Mouse (Mus musculus) embryonic stem cell, embryonic (primary cell): Measurements from ENCODE around the gene Nasp.

Source experiments
- CTCF ChIA-PET, 4 experiments: fragments of 300-600 bp in 2 of 4; fragments of 350-600 bp in 2 of 4; sonication (Branson Sonifier 250); formaldehyde crosslinking; loops; one replicate each; lab custom pipeline; 2022; ENCODE audit warnings: inconsistent platforms in 2 of 4; lab: Charles Lee
- POLR2A ChIA-PET, 4 experiments: fragments of 300-600 bp in 2 of 4; fragments of 350-600 bp in 2 of 4; sonication (Branson Sonifier 250); formaldehyde crosslinking; loops; one replicate each; lab custom pipeline; 2022; ENCODE audit warnings: antibody characterized with exemption in 4 of 4, inconsistent platforms in 1 of 4; lab: Charles Lee

The Nasp gene

DNA sequence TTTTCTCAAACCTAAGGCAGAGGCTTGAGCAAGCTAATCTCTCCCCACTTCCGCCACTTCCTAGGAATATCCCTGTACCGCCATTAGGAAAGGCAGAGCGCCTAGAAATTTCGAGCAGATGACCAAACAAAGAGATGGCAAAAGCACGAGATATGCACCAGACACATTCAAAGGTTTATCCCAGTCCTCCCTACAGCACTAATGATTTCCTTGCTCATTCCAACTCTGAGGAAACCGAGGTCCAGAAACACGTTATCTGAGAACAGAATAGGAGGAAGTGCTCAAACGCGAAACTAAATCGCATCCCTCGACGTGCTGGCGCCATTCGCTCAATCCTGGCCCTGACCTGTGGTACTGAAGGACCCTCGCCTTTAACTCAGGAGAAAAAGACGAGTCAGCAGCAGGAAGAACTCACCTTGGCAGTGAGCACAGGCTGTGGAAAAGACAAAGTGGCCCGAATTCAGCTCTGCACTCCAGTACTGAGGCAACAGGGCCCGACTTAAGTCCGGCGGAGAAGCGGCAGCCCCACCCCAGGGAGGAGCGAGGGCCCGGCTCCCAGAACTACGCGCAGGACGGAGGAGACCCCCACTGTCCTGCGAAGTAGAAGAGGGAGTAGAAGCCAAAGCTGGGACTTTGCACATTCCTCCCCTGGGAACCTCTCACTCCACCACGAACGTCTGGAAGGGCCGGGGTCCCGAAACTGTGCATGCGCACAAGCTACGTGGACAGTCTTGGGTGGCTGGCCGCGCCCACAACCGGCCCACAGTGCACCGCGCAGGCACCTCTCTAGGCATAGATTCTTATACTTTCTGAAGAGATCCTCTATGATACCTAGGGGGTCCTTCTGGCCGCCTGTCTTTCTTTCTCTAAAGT lies 23.4 kb upstream of the Nasp start, which contains the start of gene Akr1a1:
Gene Akr1a1, minus strand, starts transcription at position 757 of the 873 bp plus-strand sequence.
- POLR2A ChIA-PET, result interaction anchor here (0.5 to 28.6 kb wide), 60 partner anchors 8 to 576 kb away, joined by 3 to 786 read pairs (median 5); partner anchors contain the start of genes Prdx1 (in 4 of the 4), Gpbp1l1 (in 3 of the 4), Nasp (in 3 of the 4) and Ccdc163 (in 2 of the 4)
- CTCF ChIA-PET, result interaction anchor here in 3 of 4 experiments (0.7 to 1.5 kb wide), 6 partner anchors 10 to 682 kb away, joined by 3 to 5 read pairs (median 3); no protein-coding TSS in a partner anchor

DNA sequence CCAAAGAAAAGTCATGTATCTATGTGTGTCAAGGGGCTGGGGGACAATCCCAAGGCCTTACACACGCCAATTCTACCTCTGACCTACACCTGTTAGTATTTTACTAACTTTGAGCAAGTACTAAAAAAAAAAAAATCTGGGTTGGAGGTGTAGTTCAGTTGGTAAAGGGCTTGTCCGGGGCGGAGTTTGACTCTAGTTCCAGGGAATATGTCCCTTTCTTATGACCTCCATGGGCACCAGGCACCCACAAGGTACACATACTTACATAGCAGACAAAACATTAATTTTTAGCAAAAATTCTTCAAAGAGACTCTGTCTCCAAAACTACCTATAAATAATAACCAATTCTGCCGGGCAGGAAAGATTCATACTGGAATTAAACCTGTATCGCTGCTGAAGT lies 22.6 kb upstream of the Nasp start:
- ChIA-PET CTCF (no interaction called here), POLR2A (interaction anchor here (0.6 to 28.6 kb wide), 25 partner anchors 7 to 576 kb away, joined by 3 to 786 read pairs (median 9); partner anchors contain the start of genes Prdx1 (in 4 of the 4), Nasp (in 3 of the 4), Ccdc163 (in 2 of the 4) and Gpbp1l1 (in 2 of the 4))

DNA sequence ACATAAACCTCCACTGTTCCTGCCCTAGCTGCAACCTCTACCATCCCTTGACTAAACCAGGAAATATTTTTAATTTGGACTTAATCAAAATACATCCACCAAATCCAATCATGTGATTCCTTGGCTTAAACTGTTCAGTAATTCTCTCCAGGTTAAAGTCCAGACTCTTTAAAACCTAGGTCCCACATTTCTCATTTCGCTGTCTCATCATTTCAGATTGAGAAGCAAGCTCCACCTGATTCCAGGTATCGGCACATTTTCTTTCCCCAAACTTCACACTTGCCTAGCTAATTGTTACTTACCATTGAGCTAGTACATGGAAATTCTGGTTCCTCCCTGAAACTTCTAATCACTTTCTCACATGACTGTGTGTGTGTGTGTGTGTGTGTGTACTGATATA lies 21.7 kb upstream of the Nasp start:
- ChIA-PET POLR2A (interaction anchor here (0.6 to 28.6 kb wide), 15 partner anchors 9 to 601 kb away, joined by 3 to 786 read pairs (median 17); partner anchors contain the start of genes Prdx1 (in 4 of the 4), Nasp (in 3 of the 4), Ccdc163 (in 2 of the 4) and Mmachc (in 2 of the 4)), CTCF (interaction anchor here in 1 of 4 experiments (0.9 kb wide), 1 partner anchor 139 kb away, joined by 4 read pairs; no protein-coding TSS in a partner anchor)

DNA sequence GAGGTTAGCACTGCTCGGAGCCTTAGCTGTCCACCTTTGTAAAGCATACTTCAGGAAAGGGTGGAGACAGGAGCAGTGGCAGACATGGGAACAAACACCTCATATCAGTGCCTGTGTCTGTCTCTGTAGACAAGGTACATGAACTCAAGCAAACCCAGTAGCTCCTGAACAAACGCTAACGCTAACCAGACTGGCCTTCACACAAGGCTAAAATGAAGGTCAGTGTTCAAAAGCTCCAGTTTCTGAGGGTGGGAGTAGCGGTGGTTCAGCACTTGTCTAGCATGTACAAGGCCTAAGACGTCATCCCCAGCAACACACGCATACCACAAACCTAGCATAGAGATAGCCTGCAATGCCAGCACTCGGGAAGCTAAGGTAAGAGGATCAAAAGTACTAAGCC lies 17.9 kb upstream of the Nasp start:
- ChIA-PET POLR2A (interaction anchor here (0.5 to 28.6 kb wide), 17 partner anchors 13 to 142 kb away, joined by 3 to 786 read pairs (median 10); partner anchors contain the start of genes Prdx1 (in 3 of the 4), Nasp (in 2 of the 4), Ccdc163 (in 1 of the 4) and Ccdc17 (in 1 of the 4)), CTCF (interaction anchor here in 2 of 4 experiments (0.5 to 2.9 kb wide), 4 partner anchors 13 to 46 kb away, joined by 3 to 18 read pairs (median 8); no protein-coding TSS in a partner anchor)

DNA sequence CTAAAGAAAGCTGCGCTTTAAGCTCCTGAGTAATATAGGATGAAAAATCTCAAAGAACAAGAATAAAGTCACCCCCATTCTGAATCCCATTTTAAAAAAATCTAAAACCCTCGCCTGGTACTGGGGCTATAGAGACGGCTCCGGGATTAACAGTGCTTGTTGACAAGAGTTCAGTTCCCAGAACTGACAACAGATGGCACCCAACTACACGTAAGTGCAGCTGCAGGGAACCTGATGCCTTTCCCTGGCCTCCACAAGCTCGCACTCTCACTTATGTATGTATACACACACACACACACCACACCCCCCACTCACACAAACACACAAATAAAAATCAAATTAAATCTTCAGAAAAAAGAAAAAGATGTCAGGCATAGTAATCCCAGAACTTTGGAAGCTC lies 16.6 kb upstream of the Nasp start:
- CTCF ChIA-PET, result interaction anchor here (0.5 to 2.9 kb wide), 32 partner anchors 9 to 902 kb away, joined by 3 to 18 read pairs (median 3); partner anchors contain the start of genes Ccdc163 (in 1 of the 4), Faah (in 1 of the 4), Mmachc (in 1 of the 4) and Nasp (in 1 of the 4)
- POLR2A ChIA-PET, result interaction anchor here (0.6 to 28.6 kb wide), 40 partner anchors 8 to 525 kb away, joined by 3 to 786 read pairs (median 5); partner anchors contain the start of genes Prdx1 (in 4 of the 4), Gpbp1l1 (in 2 of the 4), Nasp (in 2 of the 4) and Akr1a1 (in 1 of the 4)

DNA sequence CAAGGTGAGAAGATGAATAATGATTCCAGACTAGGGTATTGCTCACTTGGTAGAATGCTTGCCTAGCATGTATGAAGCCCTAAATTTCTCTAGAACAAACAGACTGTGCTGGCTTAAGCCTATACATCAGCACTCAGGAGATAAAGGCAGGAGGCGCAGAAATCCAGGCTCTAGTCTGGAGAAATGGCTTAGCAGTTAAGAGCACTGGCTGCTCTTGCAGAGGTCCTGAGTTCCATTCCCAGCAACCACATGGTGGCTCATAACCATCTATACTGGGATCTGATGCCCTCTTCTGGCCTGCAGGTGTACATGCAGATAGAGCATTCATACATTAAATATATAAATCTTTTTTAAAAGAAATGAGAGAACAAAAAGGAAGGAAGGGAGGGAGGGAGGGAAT lies 14.3 kb upstream of the Nasp start:
- CTCF ChIA-PET, result interaction anchor here in 2 of 4 experiments (0.7 to 1.0 kb wide), 2 partner anchors 23 to 58 kb away, joined by 4 to 5 read pairs; no protein-coding TSS in a partner anchor
- POLR2A ChIA-PET, result interaction anchor here in 3 of 4 experiments (1.0 to 28.6 kb wide), 10 partner anchors 10 to 44 kb away, joined by 5 to 786 read pairs (median 34); partner anchors contain the start of genes Akr1a1 (in 2 of the 3), Nasp (in 2 of the 3) and Prdx1 (in 2 of the 3)

DNA sequence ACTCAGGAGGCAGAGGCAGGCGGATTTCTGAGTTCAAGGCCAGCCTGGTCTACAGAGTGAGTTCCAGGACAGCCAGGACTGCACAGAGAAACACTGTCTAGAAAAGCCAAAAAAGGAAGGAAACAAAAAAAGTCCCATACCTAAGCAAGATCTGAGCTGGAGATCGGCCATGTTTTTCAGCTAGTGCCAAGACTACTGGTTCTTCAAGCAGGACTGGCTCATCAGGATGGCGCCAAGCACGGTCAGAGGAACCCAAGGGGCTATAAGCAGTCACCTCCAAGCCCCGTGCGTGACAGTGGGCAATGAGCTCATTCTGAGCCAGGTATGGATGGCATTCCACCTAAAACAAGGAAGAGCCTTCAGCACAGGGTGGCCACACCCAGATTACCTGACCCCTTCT lies 11.1 kb upstream of the Nasp start:
- CTCF ChIA-PET, result interaction anchor here in 1 of 4 experiments (0.8 kb wide), 1 partner anchor 82 kb away, joined by 3 read pairs; the partner anchor contains the start of gene Tesk2
- POLR2A ChIA-PET, result interaction anchor here in 3 of 4 experiments (0.6 to 28.6 kb wide), 15 partner anchors 9 to 217 kb away, joined by 3 to 786 read pairs (median 5); partner anchors contain the start of genes Akr1a1 (in 2 of the 3), Nasp (in 2 of the 3), Ccdc17 (in 1 of the 3) and Prdx1 (in 1 of the 3)

DNA sequence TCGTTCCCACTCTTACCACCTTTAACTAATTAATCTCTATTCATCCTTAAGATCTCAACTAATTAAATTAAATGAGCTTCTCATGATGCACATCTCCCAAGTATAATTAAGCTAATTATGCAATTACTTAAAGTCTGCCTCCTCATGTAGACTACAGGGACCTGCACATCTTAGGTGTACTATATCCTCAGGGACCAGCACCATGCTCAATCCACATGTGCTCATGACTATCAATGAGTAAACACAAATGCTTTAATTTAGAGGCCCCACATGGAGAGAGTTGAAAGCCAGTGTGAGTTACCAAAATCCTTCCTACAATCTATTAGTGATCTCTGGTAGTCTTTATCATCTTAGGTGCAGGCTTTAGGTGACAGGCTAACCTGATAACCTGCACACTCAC lies 7.5 kb upstream of the Nasp start:
- CTCF ChIA-PET, result interaction anchor here in 2 of 4 experiments (1.2 to 1.4 kb wide), 2 partner anchors 9 kb away, joined by 3 read pairs; no protein-coding TSS in a partner anchor
- POLR2A ChIA-PET, result interaction anchor here in 3 of 4 experiments (0.7 to 28.6 kb wide), 16 partner anchors 7 to 131 kb away, joined by 3 to 786 read pairs (median 4); partner anchors contain the start of genes Akr1a1 (in 2 of the 3), Nasp (in 2 of the 3), Ccdc163 (in 1 of the 3) and Mmachc (in 1 of the 3)

DNA sequence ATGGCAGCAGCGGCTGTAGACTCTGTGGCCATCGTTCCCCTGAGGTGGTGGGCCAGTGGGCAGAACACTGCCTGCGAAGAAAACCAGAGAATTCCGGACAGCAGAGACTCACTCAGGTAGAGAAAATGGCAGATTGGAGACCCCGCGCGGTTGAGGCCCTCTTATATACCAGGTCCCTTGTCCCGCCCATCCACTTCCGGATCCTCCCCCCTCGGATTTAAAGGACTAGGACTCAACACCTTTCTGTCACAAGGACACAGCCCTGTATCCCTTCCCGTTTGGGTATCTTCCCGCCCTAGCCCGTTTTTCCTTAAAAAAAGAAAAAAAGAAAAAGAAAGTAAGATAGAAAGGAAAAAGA lies 403 bp downstream of the Nasp start:
- POLR2A ChIA-PET, result interaction anchor here (0.6 to 27.0 kb wide), 58 partner anchors 8 to 1525 kb away, joined by 3 to 849 read pairs (median 5); partner anchors contain the start of genes Akr1a1 (in 3 of the 4), Gpbp1l1 (in 3 of the 4), Prdx1 (in 3 of the 4) and Ccdc163 (in 2 of the 4)
- CTCF ChIA-PET, result interaction anchor here in 2 of 4 experiments (1.2 to 1.8 kb wide), 2 partner anchors 17 to 35 kb away, joined by 3 to 4 read pairs; no protein-coding TSS in a partner anchor

DNA sequence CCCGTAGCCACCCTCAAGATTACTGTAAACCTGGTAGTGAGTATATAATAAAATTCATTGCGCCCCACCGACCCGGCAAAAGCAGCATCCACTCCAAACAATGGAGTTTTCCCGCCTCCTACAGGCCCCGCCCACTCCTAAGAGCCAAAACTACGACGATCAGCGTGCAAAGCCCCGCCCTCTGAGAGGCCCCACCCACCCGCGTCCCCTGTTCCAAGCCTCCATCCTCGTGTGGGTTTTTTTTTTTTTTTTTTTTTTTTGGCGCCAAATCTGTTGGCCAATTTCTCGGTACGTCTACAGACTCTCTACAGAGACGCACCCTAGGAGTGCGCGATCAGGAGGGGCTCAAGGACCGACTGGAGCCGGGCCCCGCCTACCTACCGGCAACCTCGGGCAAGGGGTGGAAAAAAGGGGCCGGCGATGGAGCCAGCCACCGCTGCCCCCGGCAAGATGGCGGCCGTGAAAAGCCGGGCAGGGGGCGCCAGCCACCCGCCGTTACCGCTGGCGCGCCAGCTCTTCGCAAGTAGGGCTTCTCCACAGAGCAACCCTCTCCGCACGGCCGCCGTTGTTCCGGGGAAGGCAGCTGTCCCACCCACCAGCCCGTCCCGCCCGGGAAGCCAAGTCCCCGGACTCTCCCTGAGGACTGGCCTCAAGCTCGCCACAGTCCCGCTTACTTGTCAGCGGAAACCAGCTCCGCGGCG lies 933 bp downstream of the Nasp start:
- ChIA-PET POLR2A (interaction anchor here (0.5 to 27.0 kb wide), 67 partner anchors 8 to 1525 kb away, joined by 3 to 849 read pairs (median 5); partner anchors contain the start of genes Akr1a1 (in 3 of the 4), Gpbp1l1 (in 3 of the 4), Prdx1 (in 3 of the 4) and Ccdc163 (in 2 of the 4)), CTCF (interaction anchor here in 2 of 4 experiments (0.9 to 1.8 kb wide), 2 partner anchors 17 to 29 kb away, joined by 3 to 4 read pairs; no protein-coding TSS in a partner anchor)

DNA sequence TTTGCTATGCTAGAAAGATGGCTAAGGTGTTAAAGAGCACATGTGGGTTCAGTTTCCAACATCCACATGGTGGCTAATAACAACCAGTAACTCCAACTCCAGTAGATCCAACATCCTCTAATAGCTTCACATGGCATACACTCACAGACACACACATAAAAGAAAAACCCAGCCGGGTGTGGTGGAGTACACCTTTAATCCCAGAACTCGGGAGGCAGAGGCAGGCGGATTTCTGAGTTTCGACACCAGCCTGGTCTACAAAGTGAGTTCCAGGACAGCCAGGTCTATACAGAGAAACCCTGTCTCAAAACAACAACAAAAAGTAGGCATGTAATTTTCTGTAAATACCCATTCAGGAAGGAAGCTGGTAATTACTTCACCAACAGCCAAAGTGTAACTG lies 2.9 kb downstream of the Nasp start:
- POLR2A ChIA-PET, result interaction anchor here (0.7 to 27.0 kb wide), 28 partner anchors 7 to 1557 kb away, joined by 3 to 849 read pairs (median 6); partner anchors contain the start of genes Gpbp1l1 (in 3 of the 4), Prdx1 (in 3 of the 4), Akr1a1 (in 2 of the 4) and Tmem69 (in 2 of the 4)
- CTCF ChIA-PET, result interaction anchor here in 3 of 4 experiments (0.6 to 0.9 kb wide), 4 partner anchors 20 to 488 kb away, joined by 3 to 19 read pairs (median 4); partner anchors contain the start of gene Zswim5 (in 1 of the 3)

DNA sequence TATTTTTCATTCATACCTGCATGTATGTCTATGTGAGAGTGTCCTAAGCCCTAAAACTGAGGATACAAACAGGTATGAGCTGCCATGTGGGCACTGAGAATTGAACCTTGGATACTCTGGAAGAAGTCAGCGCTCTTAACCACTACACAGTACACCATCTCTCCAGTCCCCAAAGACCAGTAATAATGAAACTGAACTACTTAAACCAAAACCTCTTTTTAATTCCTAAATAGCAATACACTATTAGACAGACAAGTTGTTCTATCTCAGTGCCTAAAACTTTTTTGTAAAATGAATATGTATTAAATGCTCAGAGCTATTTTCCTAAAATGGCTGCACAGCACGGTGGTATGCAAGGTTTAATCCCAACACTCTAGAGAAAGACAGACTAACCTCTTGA lies 12.5 kb downstream of the Nasp start:
- CTCF ChIA-PET, result no interaction called here
- POLR2A ChIA-PET, result interaction anchor here (1.0 to 27.0 kb wide), 13 partner anchors 9 to 71 kb away, joined by 3 to 849 read pairs (median 5); partner anchors contain the start of genes Akr1a1 (in 2 of the 4), Nasp (in 2 of the 4), Ccdc17 (in 1 of the 4) and Gpbp1l1 (in 1 of the 4)

DNA sequence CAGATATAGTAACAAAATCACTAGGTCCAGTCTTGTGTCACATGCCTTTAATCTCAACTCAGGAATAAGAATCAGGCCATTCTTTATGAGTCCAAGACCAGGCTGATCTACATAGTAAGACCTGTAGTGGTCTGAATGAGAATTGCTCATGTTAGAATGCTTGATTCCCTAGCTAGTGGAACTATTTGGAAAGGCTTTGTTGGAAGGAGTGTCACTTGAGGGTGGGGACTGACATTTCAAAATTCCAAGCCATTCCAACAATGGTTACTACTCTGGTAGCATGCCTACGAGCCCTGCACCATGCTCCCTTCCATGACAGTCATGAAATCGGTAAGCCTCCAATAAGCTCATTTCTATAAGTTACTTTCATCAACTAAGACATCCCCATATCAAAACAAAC lies 15.1 kb downstream of the Nasp start:
- ChIA-PET POLR2A (interaction anchor here in 3 of 4 experiments (0.6 to 24.6 kb wide), 15 partner anchors 5 to 75 kb away, joined by 3 to 849 read pairs (median 4); partner anchors contain the start of genes Akr1a1 (in 1 of the 3), Ccdc17 (in 1 of the 3), Gpbp1l1 (in 1 of the 3) and Nasp (in 1 of the 3)), CTCF (interaction anchor here in 2 of 4 experiments (0.6 to 0.8 kb wide), 2 partner anchors 9 to 53 kb away, joined by 3 read pairs; no protein-coding TSS in a partner anchor)

DNA sequence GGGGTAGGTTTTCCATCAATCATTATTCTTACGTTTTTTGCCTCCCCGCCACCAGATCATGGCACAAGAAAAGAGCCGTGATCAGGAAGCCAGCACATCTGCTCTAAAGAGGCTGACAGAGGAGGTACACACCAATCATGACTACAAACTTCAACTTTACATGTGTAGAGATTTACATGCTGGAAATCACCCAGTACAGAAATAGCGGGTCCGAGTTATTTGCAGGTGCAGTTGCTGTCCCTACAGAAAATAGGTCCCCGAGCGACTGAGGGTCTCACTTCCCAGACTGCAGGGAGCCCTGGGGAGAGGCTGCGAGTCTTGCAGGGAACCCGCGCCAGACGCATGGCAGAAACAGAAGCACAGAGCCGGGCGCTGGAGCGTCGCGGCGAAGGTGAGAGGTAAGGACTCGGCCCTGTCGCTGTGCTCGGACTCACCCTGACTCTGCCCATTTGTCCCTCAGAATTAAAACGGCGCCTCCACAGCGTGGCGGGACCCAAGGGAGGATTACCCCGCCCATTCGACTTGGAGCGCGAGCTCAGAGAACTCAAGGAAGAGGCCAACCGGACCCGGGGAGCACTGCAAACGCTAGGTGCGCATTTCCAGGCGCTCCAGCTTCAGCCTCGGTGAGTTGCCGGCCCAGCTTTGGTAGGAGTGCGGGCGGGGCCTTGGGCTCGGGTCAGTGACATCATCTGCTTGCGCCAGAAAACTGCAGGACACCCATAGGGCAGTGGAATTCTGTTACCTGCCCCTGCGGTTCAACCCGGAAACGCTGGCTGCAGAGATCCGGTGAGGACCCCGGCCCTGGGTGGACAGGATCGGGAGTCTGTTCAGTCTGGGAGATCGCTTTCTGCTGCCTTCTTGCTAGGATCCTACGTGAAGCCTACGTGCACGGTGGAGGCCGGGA lies 30.5 kb downstream of the Nasp start:
- POLR2A ChIA-PET, result interaction anchor here (0.5 to 20.5 kb wide), 38 partner anchors 9 to 542 kb away, joined by 3 to 849 read pairs (median 4); partner anchors contain the start of genes Prdx1 (in 3 of the 4), Gpbp1l1 (in 2 of the 4), Nasp (in 2 of the 4) and Akr1a1 (in 1 of the 4)

More for the DNA sequence above, 30.5 kb downstream of the Nasp start:
- CTCF ChIA-PET, result interaction anchor here in 3 of 4 experiments (0.5 to 0.9 kb wide), 5 partner anchors 26 to 89 kb away, joined by 3 to 4 read pairs (median 3); no protein-coding TSS in a partner anchor
